Mouse (Mus musculus) ES-E14 (cell line): ENCODE measurements at regions not wholly inside any gene's neighbourhood (a gene's known extent, or its start where the extent isn't known, plus 50 kb on each side); places are given as distances from the start of the nearest gene placed in this dataset.

Experiments used
- DNase-seq: peaks from one replicate; pipeline ENCODE4 v3.0.0-alpha.2; 2013; ENCODE audit warnings: low read depth, low spot score
- H3K27ac ChIP-seq: 2 replicates; pipeline ENCODE4 v1.5.1; 2012; ENCODE audit warnings: low read depth, mild to moderate bottlenecking, low read length, moderate library complexity, mixed read lengths; ENCODE audit not compliant: poor library complexity, insufficient read depth, severe bottlenecking
- H3K36me3 ChIP-seq: 2 replicates; pipeline ENCODE4 v1.6.1; 2012; ENCODE audit warnings: mild to moderate bottlenecking, low read length, moderate library complexity, mixed read lengths; ENCODE audit not compliant: control insufficient read depth, poor library complexity, insufficient read depth, severe bottlenecking
- H3K4me1 ChIP-seq, 2 experiments: fragments of 150-350 bp in 1 of 2; sonication (generic) in 1 of 2; 2 replicates each; pipeline ENCODE4 v1.6.1; 2012; ENCODE audit warnings: low read length in 2 of 2, mild to moderate bottlenecking in 1 of 2, mixed read lengths in 1 of 2; ENCODE audit not compliant: control insufficient read depth in 2 of 2, insufficient read depth in 2 of 2, poor library complexity in 1 of 2
- H3K4me3 ChIP-seq, 2 experiments: fragments of 150-350 bp in 1 of 2; sonication (generic) in 1 of 2; 2 replicates each; pipeline ENCODE4 v1.5.1; 2012; ENCODE audit warnings: low read length in 2 of 2, low read depth in 1 of 2, mild to moderate bottlenecking in 1 of 2, mixed read lengths in 1 of 2; ENCODE audit not compliant: insufficient read depth in 1 of 2, poor library complexity in 1 of 2, severe bottlenecking in 1 of 2
- H3K9ac ChIP-seq: 2 replicates; pipeline ENCODE4 v1.6.1; 2012; ENCODE audit warnings: low read depth, mild to moderate bottlenecking, low read length, mixed read lengths; ENCODE audit not compliant: poor library complexity, insufficient read depth, severe bottlenecking
- H3K9me3 ChIP-seq: fragments of 150-350 bp; sonication (generic); 2 replicates; pipeline ENCODE4 v1.6.1; 2012; ENCODE audit warnings: low read depth, mild to moderate bottlenecking, low read length; ENCODE audit not compliant: control insufficient read depth, insufficient read depth
- CHD2 ChIP-seq: IDR thresholded peaks from 2 replicates; pipeline ENCODE4 v1.6.1; 2014; ENCODE audit warnings: mild to moderate bottlenecking, low read depth, low read length, inconsistent platforms
- HCFC1 ChIP-seq: IDR thresholded peaks from 2 replicates; pipeline ENCODE4 v1.6.1; 2012; ENCODE audit warnings: low read length, inconsistent platforms, borderline replicate concordance; ENCODE audit not compliant: insufficient read depth
- MAFK ChIP-seq: IDR thresholded peaks from 2 replicates; pipeline ENCODE4 v1.6.1; 2014; ENCODE audit warnings: mild to moderate bottlenecking, low read depth, low read length, inconsistent platforms; ENCODE audit not compliant: insufficient read depth
- ZC3H11A ChIP-seq: IDR thresholded peaks from 2 replicates; pipeline ENCODE4 v1.6.1; 2012; ENCODE audit warnings: low read depth, mild to moderate bottlenecking, inconsistent platforms, low read length, borderline replicate concordance
- ZNF384 ChIP-seq: IDR thresholded peaks from 2 replicates; pipeline ENCODE4 v1.6.1; 2012; ENCODE audit warnings: low read depth, low read length, inconsistent platforms
- in situ Hi-C, 2 experiments: fragments of 600-800 bp; cut with MboI; formaldehyde crosslinking; loops; one replicate each; pipeline ENCODE4 v1.15.1; 2025; ENCODE audit warnings: low sequenced_read_pairs in 2 of 2, inconsistent platforms in 1 of 2; ENCODE audit not compliant: unreplicated experiment in 2 of 2

GRCm38 (mm10) chr2:61379076-61379475 lies 199.3 kb upstream of the Tank start:
- no peaks in the 10 kb centered on the region for H3K4me1 ChIP-seq
- H3K36me3 ChIP-seq, result no peaks in the 10 kb centered on the region
- H3K27ac ChIP-seq, result no peak overlapping the region
- in situ Hi-C loops, result no loop called here
- no peak overlapping the region for H3K4me3 ChIP-seq
- no peak for TF ChIP-seq HCFC1
- no peak for TF ChIP-seq ZNF384
- TF ChIP-seq CHD2, result no peak
- no peak for TF ChIP-seq MAFK
- no peak for TF ChIP-seq ZC3H11A
- no peaks in the 10 kb centered on the region for H3K9me3 ChIP-seq
- no peak for DNase-seq
- H3K9ac ChIP-seq, result no peak overlapping the region

DNA sequence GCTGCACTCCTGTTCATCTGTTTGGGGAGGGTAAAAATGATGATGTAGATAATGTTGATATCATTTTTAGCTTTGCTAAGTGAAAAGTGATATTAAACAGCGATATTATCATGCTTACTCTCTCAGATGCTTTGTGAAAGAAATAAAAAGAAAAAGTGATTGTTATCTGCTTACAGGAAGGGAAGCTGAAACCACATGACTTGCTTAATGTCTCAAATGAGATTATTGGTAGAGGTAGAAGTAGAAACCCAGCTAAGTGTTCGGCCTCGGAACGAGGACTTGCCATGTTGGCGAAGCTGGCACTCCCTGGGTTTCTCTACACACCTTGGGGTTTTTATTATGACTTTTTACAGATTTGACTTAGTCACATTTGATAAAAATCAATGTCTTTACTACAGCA lies 200.1 kb upstream of the Tank start:
- in situ Hi-C loops, result no loop called here
- no peak overlapping the region for H3K27ac ChIP-seq
- TF ChIP-seq HCFC1 (no peak), ZC3H11A (no peak), MAFK (no peak), ZNF384 (no peak), CHD2 (no peak)

DNA sequence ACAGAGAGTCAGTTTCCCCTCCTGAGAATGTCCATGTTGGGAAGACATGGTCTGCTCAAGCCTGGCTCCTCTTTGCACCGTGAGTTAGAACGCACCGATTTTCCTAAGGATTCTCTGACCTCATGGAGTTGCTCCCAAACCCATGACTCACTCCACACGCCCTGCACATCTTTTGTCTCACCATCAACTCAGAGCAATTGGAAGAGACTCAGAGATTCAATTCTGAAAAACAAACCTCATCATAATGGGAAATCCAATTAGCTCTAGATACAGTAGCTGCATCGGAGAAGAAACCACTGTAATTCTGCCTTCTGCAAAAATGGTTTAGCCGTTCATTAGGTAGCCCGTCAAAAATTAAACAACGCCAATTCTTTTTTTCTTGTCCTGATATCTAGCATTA lies 200.6 kb upstream of the Tank start:
- Histone ChIP-seq H3K9ac (no peak overlapping the region), H3K4me3 (no peak overlapping the region), H3K27ac (no peak overlapping the region), H3K9me3 (no peaks in the 10 kb centered on the region), H3K36me3 (no peaks in the 10 kb centered on the region), H3K4me1 (no peaks in the 10 kb centered on the region)
- TF ChIP-seq HCFC1, result no peak
- no peak for TF ChIP-seq MAFK
- no peak for TF ChIP-seq ZNF384
- TF ChIP-seq CHD2, result no peak
- TF ChIP-seq ZC3H11A, result no peak
- DNase-seq, result no peak
- in situ Hi-C loops, result no loop called here

More for the DNA sequence above, 200.1 kb upstream of the Tank start:
- H3K4me1 ChIP-seq, result no peaks in the 10 kb centered on the region
- no peak for DNase-seq
- no peaks in the 10 kb centered on the region for H3K9me3 ChIP-seq
- no peak overlapping the region for H3K4me3 ChIP-seq
- H3K9ac ChIP-seq, result no peak overlapping the region
- H3K36me3 ChIP-seq, result no peaks in the 10 kb centered on the region

- no peak overlapping the region for H3K4me3 ChIP-seq
- in situ Hi-C loops, result no loop called here
- TF ChIP-seq ZC3H11A (no peak), MAFK (no peak), ZNF384 (no peak), CHD2 (no peak), HCFC1 (no peak)
These were observed 215.8 kb upstream of the Tank start for GRCm38 (mm10) chr2:61362606-61363005.

GRCm38 (mm10) chr2:61361394-61361793 lies 217.0 kb upstream of the Tank start:
- Histone ChIP-seq H3K9me3 (no peaks in the 10 kb centered on the region), H3K27ac (no peak overlapping the region), H3K36me3 (no peaks in the 10 kb centered on the region), H3K9ac (no peak overlapping the region), H3K4me3 (no peak overlapping the region), H3K4me1 (no peaks in the 10 kb centered on the region)
- DNase-seq, result no peak
- in situ Hi-C loops, result no loop called here
- TF ChIP-seq ZC3H11A (no peak), CHD2 (no peak), MAFK (no peak), ZNF384 (no peak), HCFC1 (no peak)

More at GRCm38 (mm10) chr2:61362606-61363005, 215.8 kb upstream of the Tank start:
- no peaks in the 10 kb centered on the region for H3K4me1 ChIP-seq
- no peak for DNase-seq
- no peaks in the 10 kb centered on the region for H3K36me3 ChIP-seq
- H3K9ac ChIP-seq, result no peak overlapping the region
- no peak overlapping the region for H3K27ac ChIP-seq
- no peaks in the 10 kb centered on the region for H3K9me3 ChIP-seq
